Mouse (Mus musculus) limb, embryonic 13.5 days (tissue): ENCODE data around the gene Syt7. TPM values are rescaled to one million over a fixed set of nuclear protein-coding genes. Genes with fewer than 3 reads are reported as not detected.

Source experiments
- ATAC-seq: fragments of 200-750 bp; cut with Nextera tagmentation; 2 replicates; pipeline ENCODE4 v1.8.0; 2017; ENCODE audit warnings: low read depth, moderate number of reproducible peaks, moderate TSS enrichment; ENCODE audit not compliant: low FRiP score
- H3K27ac ChIP-seq: fragments of 300-500 bp; sonication (generic); 2 replicates; pipeline ENCODE4 v1.5.1; 2015; ENCODE audit warnings: inconsistent platforms, mild to moderate bottlenecking, moderate library complexity
- H3K27me3 ChIP-seq: fragments of 300-500 bp; sonication (generic); 2 replicates; pipeline ENCODE4 v1.6.1; 2015; ENCODE audit warnings: mild to moderate bottlenecking, inconsistent platforms
- H3K36me3 ChIP-seq: fragments of 300-500 bp; sonication (generic); 2 replicates; pipeline ENCODE4 v1.6.1; 2015; ENCODE audit warnings: inconsistent platforms, mild to moderate bottlenecking, moderate library complexity
- H3K4me1 ChIP-seq: fragments of 300-500 bp; sonication (generic); 2 replicates; pipeline ENCODE4 v1.6.1; 2015; ENCODE audit warnings: inconsistent platforms
- H3K4me2 ChIP-seq: fragments of 300-500 bp; sonication (generic); replicated peaks from 2 replicates; pipeline ENCODE4 v1.6.1; 2015; ENCODE audit warnings: inconsistent platforms, mild to moderate bottlenecking, moderate library complexity
- H3K4me3 ChIP-seq: fragments of 300-500 bp; sonication (generic); 2 replicates; pipeline ENCODE4 v1.5.1; 2015; ENCODE audit warnings: moderate library complexity, mild to moderate bottlenecking, inconsistent platforms
- H3K9ac ChIP-seq: fragments of 300-500 bp; sonication (generic); 2 replicates; pipeline ENCODE4 v1.6.1; 2015; ENCODE audit warnings: mild to moderate bottlenecking, inconsistent platforms
- H3K9me3 ChIP-seq: fragments of 300-500 bp; sonication (generic); 2 replicates; pipeline ENCODE4 v1.6.1; 2016; ENCODE audit warnings: inconsistent platforms
- WGBS: fragments of 180-500 bp; shearing (Covaris S2); methylation state at CpG from one replicate; pipeline ENCODE4 v1.1.7; 2015; 5-methylcytosine and 5-hydroxymethylcytosine counted together
- polyA plus RNA-seq: library from polyadenylated mRNA; unstranded; fragments of >200 nt; fragmentation: Nextera tagmentation; extraction: Ambion mirVana; gene quantifications from 2 replicates; pipeline ENCODE4 v1.2.1, GENCODE M21; 2015

The Syt7 gene
- polyA plus RNA-seq, 1 experiment from 2014 or later, result 1.1 TPM

DNA sequence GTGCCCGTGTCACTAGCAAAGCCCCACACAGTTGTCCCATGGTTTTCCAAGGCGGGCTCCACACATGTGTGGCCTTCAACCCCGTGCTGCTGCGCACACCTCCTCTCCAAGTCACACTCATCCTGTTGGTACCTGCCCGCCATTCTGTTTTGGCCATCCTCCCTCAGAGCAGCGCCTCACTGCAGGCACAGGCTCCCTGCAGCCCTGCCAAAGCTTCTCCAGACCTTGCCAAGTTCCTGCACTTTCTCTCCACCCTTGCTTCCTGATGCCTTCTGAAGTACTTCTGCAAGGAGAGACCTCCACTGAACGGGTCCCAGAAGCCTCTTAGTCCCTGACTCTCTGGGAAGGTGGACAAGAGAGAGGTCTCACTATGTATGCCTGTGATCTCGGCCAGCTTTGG lies 40.5 kb downstream of the Syt7 start:
- no peak overlapping the region for H3K27ac ChIP-seq
- no peaks in the 10 kb centered on the region for H3K36me3 ChIP-seq
- no peak overlapping the region for H3K4me2 ChIP-seq
- ATAC-seq, result no peak
- H3K4me3 ChIP-seq, result no peak overlapping the region
- no peaks in the 10 kb centered on the region for H3K9me3 ChIP-seq
- no peak overlapping the region for H3K9ac ChIP-seq
- peaks cover 63% of the 10 kb centered on the region for H3K4me1 ChIP-seq
- WGBS, result 83% methylated on average over 8 of the region's 8 CpGs
- peaks cover 28% of the 10 kb centered on the region for H3K27me3 ChIP-seq

DNA sequence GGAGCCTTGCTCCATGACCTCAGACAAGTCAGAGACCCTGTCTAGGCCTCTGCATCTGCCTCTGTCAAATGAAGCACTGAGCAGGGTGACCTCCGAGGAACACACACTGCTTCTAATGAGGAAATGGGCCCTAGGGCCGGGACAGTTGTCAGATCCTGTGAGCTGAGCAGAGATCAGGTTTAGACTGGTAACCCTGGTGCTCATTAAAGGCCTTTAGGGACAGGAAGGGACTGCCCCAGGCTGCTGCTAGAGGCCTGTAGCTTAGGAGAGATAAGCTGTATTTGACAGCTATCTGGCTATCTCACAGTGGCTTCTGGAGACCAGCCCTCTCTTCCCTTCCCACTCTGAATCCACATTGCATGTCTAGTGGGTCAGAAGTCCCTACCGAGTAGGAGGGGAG lies 42.5 kb downstream of the Syt7 start:
- Histone ChIP-seq H3K27me3 (peaks cover 15% of the 10 kb centered on the region), H3K4me3 (no peak overlapping the region), H3K4me2 (no peak overlapping the region), H3K4me1 (peaks cover 47% of the 10 kb centered on the region), H3K9me3 (no peaks in the 10 kb centered on the region), H3K36me3 (no peaks in the 10 kb centered on the region), H3K27ac (no peak overlapping the region), H3K9ac (no peak overlapping the region)
- ATAC-seq, result no peak
- WGBS, result 16% methylated on average over 3 of the region's 3 CpGs

DNA sequence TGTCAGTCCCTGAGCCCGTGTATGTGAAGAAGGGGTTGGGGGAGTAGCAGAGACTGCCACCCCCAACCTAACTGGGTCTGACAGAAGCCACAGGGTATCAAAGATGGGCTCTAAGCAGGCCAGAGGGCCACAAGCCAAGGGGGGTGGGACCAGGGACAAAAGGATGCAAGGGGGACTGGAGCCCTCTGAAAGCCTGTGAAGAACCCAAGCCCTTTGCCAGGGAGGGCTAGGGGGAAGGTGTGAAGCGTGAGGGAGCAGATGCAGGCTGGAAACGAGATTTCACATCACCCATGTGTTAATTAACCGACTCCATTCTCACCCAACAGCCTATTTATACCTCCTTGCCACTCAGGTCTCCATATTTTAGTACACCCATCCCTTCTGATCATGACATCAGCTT lies 43.0 kb downstream of the Syt7 start:
- no peak overlapping the region for H3K4me2 ChIP-seq
- H3K27ac ChIP-seq, result no peak overlapping the region
- peaks cover 43% of the 10 kb centered on the region for H3K4me1 ChIP-seq
- H3K4me3 ChIP-seq, result no peak overlapping the region
- ATAC-seq, result no peak
- H3K36me3 ChIP-seq, result no peaks in the 10 kb centered on the region
- WGBS, result 37% methylated on average over 4 of the region's 4 CpGs
- no peaks in the 10 kb centered on the region for H3K9me3 ChIP-seq
- H3K9ac ChIP-seq, result no peak overlapping the region
- H3K27me3 ChIP-seq, result peaks cover 12% of the 10 kb centered on the region; the same call in 1 of the 2 replicates

DNA sequence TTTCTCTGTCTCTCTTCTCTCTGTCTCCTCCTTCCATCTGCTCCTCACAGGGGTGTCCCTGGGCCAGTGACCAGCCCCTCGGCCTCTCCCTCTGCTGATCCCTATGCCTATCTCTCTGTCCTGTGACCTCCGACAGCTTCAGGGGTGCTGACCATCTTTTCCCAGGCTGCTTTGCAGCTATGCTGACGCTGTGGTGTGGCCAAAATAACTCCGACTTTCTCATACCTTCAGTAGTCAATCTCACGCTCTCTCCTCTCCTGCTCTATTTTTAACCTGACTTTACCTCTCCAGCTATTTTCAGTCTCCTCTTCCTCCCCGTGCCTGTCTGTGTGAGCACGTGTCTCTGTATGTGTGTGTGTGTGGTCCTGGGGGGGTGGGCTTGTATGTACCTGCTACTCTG lies 44.3 kb downstream of the Syt7 start:
- H3K4me3 ChIP-seq, result no peak overlapping the region
- peaks cover 10% of the 10 kb centered on the region; the same call in 1 of the 2 replicates for H3K27me3 ChIP-seq
- H3K27ac ChIP-seq, result no peak overlapping the region
- WGBS, result 73% methylated on average over 7 of the region's 7 CpGs
- H3K9me3 ChIP-seq, result no peaks in the 10 kb centered on the region
- peaks cover 30% of the 10 kb centered on the region for H3K4me1 ChIP-seq
- no peak for ATAC-seq
- H3K9ac ChIP-seq, result no peak overlapping the region
- no peaks in the 10 kb centered on the region for H3K36me3 ChIP-seq
- H3K4me2 ChIP-seq, result no peak overlapping the region

- WGBS, result 74% methylated on average over 9 of the region's 9 CpGs
- Histone ChIP-seq H3K4me3 (no peak overlapping the region), H3K4me2 (no peak overlapping the region), H3K27me3 (peaks cover 10% of the 10 kb centered on the region; the same call in 1 of the 2 replicates), H3K4me1 (peaks cover 23% of the 10 kb centered on the region), H3K9ac (no peak overlapping the region), H3K36me3 (no peaks in the 10 kb centered on the region), H3K27ac (no peak overlapping the region), H3K9me3 (no peaks in the 10 kb centered on the region)
- no peak for ATAC-seq
Measured at GRCm38 (mm10) chr19:10433879-10434540, 45.1 kb downstream of the Syt7 start.

DNA sequence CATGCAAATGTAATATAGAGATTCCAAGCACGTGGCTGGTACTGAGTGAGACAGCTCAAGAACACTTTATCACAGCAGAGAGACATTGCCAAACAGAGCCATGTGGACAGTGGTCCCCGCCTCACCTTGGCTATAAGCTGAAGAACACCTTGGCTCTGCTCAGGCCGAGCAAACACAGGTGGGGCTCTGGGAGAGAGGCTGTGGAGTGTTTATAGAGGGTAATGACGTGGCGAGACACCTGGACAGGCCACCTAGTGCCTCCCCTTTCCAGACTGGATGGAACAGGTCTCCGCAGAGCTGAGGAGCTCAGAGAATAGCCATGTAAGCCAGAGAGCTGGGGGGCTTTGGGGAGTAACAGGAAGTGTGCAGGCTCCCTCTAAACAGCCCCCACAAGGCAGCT lies 46.0 kb downstream of the Syt7 start:
- no peaks in the 10 kb centered on the region for H3K36me3 ChIP-seq
- H3K4me2 ChIP-seq, result no peak overlapping the region
- H3K27ac ChIP-seq, result no peak overlapping the region
- no peak for ATAC-seq
- 64% methylated on average over 6 of the region's 6 CpGs for WGBS
- H3K4me3 ChIP-seq, result no peak overlapping the region
- peaks cover 10% of the 10 kb centered on the region; the same call in 1 of the 2 replicates for H3K27me3 ChIP-seq
- H3K4me1 ChIP-seq, result peaks cover 14% of the 10 kb centered on the region
- H3K9ac ChIP-seq, result no peak overlapping the region
- H3K9me3 ChIP-seq, result no peaks in the 10 kb centered on the region

- Histone ChIP-seq H3K9ac (no peak overlapping the region), H3K27me3 (peaks cover 10% of the 10 kb centered on the region; the same call in 1 of the 2 replicates), H3K36me3 (no peaks in the 10 kb centered on the region), H3K4me1 (0 out of 2 replicates have a peak, but pooled peaks cover 5% of the 10 kb centered on the region), H3K9me3 (no peaks in the 10 kb centered on the region), H3K4me3 (no peak overlapping the region), H3K4me2 (no peak overlapping the region), H3K27ac (no peak overlapping the region)
- WGBS, result 29% methylated on average over 3 of the region's 3 CpGs
- 0 out of 2 replicates have a peak, but pooled peaks have one; percentile 25 for ATAC-seq
Measured at GRCm38 (mm10) chr19:10435908-10436307, 47.0 kb downstream of the Syt7 start.

GRCm38 (mm10) chr19:10436726-10437125 lies 47.8 kb downstream of the Syt7 start:
- Histone ChIP-seq H3K4me3 (no peak overlapping the region), H3K9ac (no peak overlapping the region), H3K4me1 (no peaks in the 10 kb centered on the region), H3K4me2 (no peak overlapping the region), H3K27me3 (peaks cover 10% of the 10 kb centered on the region; the same call in 1 of the 2 replicates), H3K36me3 (no peaks in the 10 kb centered on the region), H3K27ac (no peak overlapping the region), H3K9me3 (no peaks in the 10 kb centered on the region)
- 28% methylated on average over 1 of the region's 1 CpGs for WGBS
- no peak for ATAC-seq

DNA sequence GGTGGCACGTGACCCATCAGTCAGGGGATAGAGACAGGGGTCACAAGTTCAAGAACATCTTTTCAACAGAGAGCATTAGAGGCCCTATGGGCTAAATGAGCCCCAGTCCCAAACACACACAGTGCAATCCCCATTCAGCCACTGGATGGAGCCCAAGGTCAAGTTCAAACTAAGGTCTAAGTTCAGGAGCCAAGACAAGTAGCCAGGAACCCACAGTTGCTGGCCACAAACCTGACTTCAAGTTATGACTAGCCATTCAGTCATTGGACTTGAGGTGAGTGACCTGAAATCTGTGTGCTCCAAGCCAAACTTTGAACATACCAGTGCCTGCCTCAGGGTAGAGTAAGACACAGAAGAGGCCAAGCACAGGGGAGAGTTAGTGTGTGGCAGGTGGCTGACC lies 48.6 kb downstream of the Syt7 start:
- Histone ChIP-seq H3K4me1 (no peaks in the 10 kb centered on the region), H3K9ac (no peak overlapping the region), H3K36me3 (no peaks in the 10 kb centered on the region), H3K27ac (no peak overlapping the region), H3K9me3 (no peaks in the 10 kb centered on the region), H3K4me3 (no peak overlapping the region), H3K4me2 (no peak overlapping the region), H3K27me3 (peaks cover 8% of the 10 kb centered on the region; the same call in 1 of the 2 replicates)
- WGBS, result 58% methylated on average over 1 of the region's 1 CpGs
- no peak for ATAC-seq

- Histone ChIP-seq H3K4me1 (no peaks in the 10 kb centered on the region), H3K4me3 (no peak overlapping the region), H3K27me3 (no peaks in the 10 kb centered on the region), H3K27ac (no peak overlapping the region), H3K9me3 (no peaks in the 10 kb centered on the region), H3K9ac (no peak overlapping the region), H3K4me2 (no peak overlapping the region), H3K36me3 (no peaks in the 10 kb centered on the region)
- ATAC-seq, result no peak
- 89% methylated on average over 15 of the region's 15 CpGs for WGBS
Measured at GRCm38 (mm10) chr19:10444685-10445369, 55.9 kb downstream of the Syt7 start.

GRCm38 (mm10) chr19:10448275-10448674 lies 59.4 kb downstream of the Syt7 start:
- WGBS, result 86% methylated on average over 7 of the region's 7 CpGs
- ATAC-seq, result no peak

GRCm38 (mm10) chr19:10449190-10449589 lies 60.3 kb downstream of the Syt7 start:
- H3K27me3 ChIP-seq, result peaks cover 29% of the 10 kb centered on the region
- no peaks in the 10 kb centered on the region for H3K4me1 ChIP-seq
- H3K4me2 ChIP-seq, result no peak overlapping the region
- H3K36me3 ChIP-seq, result no peaks in the 10 kb centered on the region
- no peak overlapping the region for H3K27ac ChIP-seq
- 65% methylated on average over 6 of the region's 6 CpGs for WGBS
- ATAC-seq, result no peak
- no peak overlapping the region for H3K4me3 ChIP-seq
- no peak overlapping the region for H3K9ac ChIP-seq
- no peaks in the 10 kb centered on the region for H3K9me3 ChIP-seq

More at GRCm38 (mm10) chr19:10448275-10448674, 59.4 kb downstream of the Syt7 start:
- Histone ChIP-seq H3K4me3 (no peak overlapping the region), H3K4me2 (no peak overlapping the region), H3K27me3 (peaks cover 22% of the 10 kb centered on the region), H3K27ac (no peak overlapping the region), H3K9me3 (no peaks in the 10 kb centered on the region), H3K4me1 (no peaks in the 10 kb centered on the region), H3K36me3 (no peaks in the 10 kb centered on the region), H3K9ac (no peak overlapping the region)
